Mouse (Mus musculus): ENCODE data around the gene Tinagl1. TPM values are rescaled to one million over a fixed set of nuclear protein-coding genes. Genes with fewer than 3 reads are reported as not detected.
A peak's percentile ranks its signal among the peaks of the same experiment; 100 is the strongest.

The Tinagl1 gene
- polyA plus RNA-seq, 1 experiment from 2014 or later = 26.1 TPM

- 84% methylated on average over 13 of the region's 13 CpGs for WGBS
- H3K9ac ChIP-seq (ENCODE audit: low read depth, low read length) = no peak overlapping the region
- no peak overlapping the region for H3K4me2 ChIP-seq (replicated peaks; ENCODE audit: low read depth, low read length)
- H3K36me3 ChIP-seq (ENCODE audit: control insufficient read depth, insufficient read depth, low read length) = no peaks in the 10 kb centered on the region
- H3K4me3 ChIP-seq (ENCODE audit: low read length) = no peak overlapping the region
- no peak overlapping the region for H3K27ac ChIP-seq (ENCODE audit: low read depth, low read length)
- H3K9me3 ChIP-seq (ENCODE audit: control insufficient read depth, low read length) = no peaks in the 10 kb centered on the region
- ATAC-seq (ENCODE audit: low FRiP score, low TSS enrichment) = peak; percentile 16; the same call in 1 of the 2 replicates
- H3K4me1 ChIP-seq (ENCODE audit: control insufficient read depth, insufficient read depth, low read length) = no peaks in the 10 kb centered on the region
- H3K27me3 ChIP-seq (ENCODE audit: control insufficient read depth, insufficient read depth, low read length) = no peaks in the 10 kb centered on the region
Measured at GRCm38 (mm10) chr4:130183023-130183422, 8.1 kb upstream of the Tinagl1 start.

GRCm38 (mm10) chr4:130181886-130182285, 7.0 kb upstream of the Tinagl1 start:
- H3K4me3 ChIP-seq (ENCODE audit: low read length) = no peak overlapping the region
- no peaks in the 10 kb centered on the region for H3K36me3 ChIP-seq (ENCODE audit: control insufficient read depth, insufficient read depth, low read length)
- no peak for ATAC-seq (ENCODE audit: low FRiP score, low TSS enrichment)
- H3K27ac ChIP-seq (ENCODE audit: low read depth, low read length) = no peak overlapping the region
- 63% methylated on average over 4 of the region's 4 CpGs for WGBS
- H3K4me2 ChIP-seq (replicated peaks; ENCODE audit: low read depth, low read length) = no peak overlapping the region
- peaks cover 9% of the 10 kb centered on the region; the same call in 1 of the 2 replicates for H3K4me1 ChIP-seq (ENCODE audit: control insufficient read depth, insufficient read depth, low read length)
- no peak overlapping the region for H3K9ac ChIP-seq (ENCODE audit: low read depth, low read length)
- no peaks in the 10 kb centered on the region for H3K27me3 ChIP-seq (ENCODE audit: control insufficient read depth, insufficient read depth, low read length)
- no peaks in the 10 kb centered on the region for H3K9me3 ChIP-seq (ENCODE audit: control insufficient read depth, low read length)

- Histone ChIP-seq H3K4me2 (replicated peaks; ENCODE audit: low read depth, low read length) (no peak overlapping the region), H3K27ac (ENCODE audit: low read depth, low read length) (no peak overlapping the region), H3K36me3 (ENCODE audit: control insufficient read depth, insufficient read depth, low read length) (no peaks in the 10 kb centered on the region), H3K27me3 (ENCODE audit: control insufficient read depth, insufficient read depth, low read length) (no peaks in the 10 kb centered on the region), H3K4me1 (ENCODE audit: control insufficient read depth, insufficient read depth, low read length) (peaks cover 11% of the 10 kb centered on the region; the same call in 1 of the 2 replicates), H3K9me3 (ENCODE audit: control insufficient read depth, low read length) (no peaks in the 10 kb centered on the region), H3K4me3 (ENCODE audit: low read length) (no peak overlapping the region), H3K9ac (ENCODE audit: low read depth, low read length) (no peak overlapping the region)
- ATAC-seq (ENCODE audit: low FRiP score, low TSS enrichment) = no peak
- WGBS = 55% methylated on average over 7 of the region's 7 CpGs
Measured at GRCm38 (mm10) chr4:130180909-130181602, 6.1 kb upstream of the Tinagl1 start.

GRCm38 (mm10) chr4:130179876-130180275, 5.0 kb upstream of the Tinagl1 start:
- no peak overlapping the region for H3K9ac ChIP-seq (ENCODE audit: low read depth, low read length)
- H3K27ac ChIP-seq (ENCODE audit: low read depth, low read length) = no peak overlapping the region
- peaks cover 19% of the 10 kb centered on the region for H3K4me1 ChIP-seq (ENCODE audit: control insufficient read depth, insufficient read depth, low read length)
- H3K4me3 ChIP-seq (ENCODE audit: low read length) = no peak overlapping the region
- 81% methylated on average over 3 of the region's 3 CpGs for WGBS
- no peaks in the 10 kb centered on the region for H3K9me3 ChIP-seq (ENCODE audit: control insufficient read depth, low read length)
- H3K4me2 ChIP-seq (replicated peaks; ENCODE audit: low read depth, low read length) = no peak overlapping the region
- no peak for ATAC-seq (ENCODE audit: low FRiP score, low TSS enrichment)
- no peaks in the 10 kb centered on the region for H3K36me3 ChIP-seq (ENCODE audit: control insufficient read depth, insufficient read depth, low read length)
- H3K27me3 ChIP-seq (ENCODE audit: control insufficient read depth, insufficient read depth, low read length) = peaks cover 3% of the 10 kb centered on the region; the same call in 1 of the 2 replicates

GRCm38 (mm10) chr4:130177536-130177935, 2.6 kb upstream of the Tinagl1 start:
- H3K4me1 ChIP-seq (ENCODE audit: control insufficient read depth, insufficient read depth, low read length) = peaks cover 34% of the 10 kb centered on the region
- 59% methylated on average over 7 of the region's 7 CpGs for WGBS
- no peak for ATAC-seq (ENCODE audit: low FRiP score, low TSS enrichment)
- no peak overlapping the region for H3K4me2 ChIP-seq (replicated peaks; ENCODE audit: low read depth, low read length)
- H3K9ac ChIP-seq (ENCODE audit: low read depth, low read length) = no peak overlapping the region
- peaks cover 12% of the 10 kb centered on the region for H3K27me3 ChIP-seq (ENCODE audit: control insufficient read depth, insufficient read depth, low read length)
- H3K36me3 ChIP-seq (ENCODE audit: control insufficient read depth, insufficient read depth, low read length) = no peaks in the 10 kb centered on the region
- no peak overlapping the region for H3K4me3 ChIP-seq (ENCODE audit: low read length)
- H3K27ac ChIP-seq (ENCODE audit: low read depth, low read length) = peak overlapping the region; percentile 19; the same call in 1 of the 2 replicates
- no peaks in the 10 kb centered on the region for H3K9me3 ChIP-seq (ENCODE audit: control insufficient read depth, low read length)

GRCm38 (mm10) chr4:130177087-130177486, 2.2 kb upstream of the Tinagl1 start:
- no peak overlapping the region for H3K4me3 ChIP-seq (ENCODE audit: low read length)
- no peak overlapping the region for H3K4me2 ChIP-seq (replicated peaks; ENCODE audit: low read depth, low read length)
- peaks cover 12% of the 10 kb centered on the region for H3K27me3 ChIP-seq (ENCODE audit: control insufficient read depth, insufficient read depth, low read length)
- no peaks in the 10 kb centered on the region for H3K36me3 ChIP-seq (ENCODE audit: control insufficient read depth, insufficient read depth, low read length)
- peaks cover 39% of the 10 kb centered on the region for H3K4me1 ChIP-seq (ENCODE audit: control insufficient read depth, insufficient read depth, low read length)
- 72% methylated on average over 4 of the region's 4 CpGs for WGBS
- H3K27ac ChIP-seq (ENCODE audit: low read depth, low read length) = peak overlapping the region; percentile 19; the same call in 1 of the 2 replicates
- no peak overlapping the region for H3K9ac ChIP-seq (ENCODE audit: low read depth, low read length)
- no peak for ATAC-seq (ENCODE audit: low FRiP score, low TSS enrichment)
- no peaks in the 10 kb centered on the region for H3K9me3 ChIP-seq (ENCODE audit: control insufficient read depth, low read length)

- peaks cover 44% of the 10 kb centered on the region for H3K4me1 ChIP-seq (ENCODE audit: control insufficient read depth, insufficient read depth, low read length)
- ATAC-seq (ENCODE audit: low FRiP score, low TSS enrichment) = no peak
- H3K4me2 ChIP-seq (replicated peaks; ENCODE audit: low read depth, low read length) = no peak overlapping the region
- peaks cover 12% of the 10 kb centered on the region for H3K27me3 ChIP-seq (ENCODE audit: control insufficient read depth, insufficient read depth, low read length)
- no peak overlapping the region for H3K27ac ChIP-seq (ENCODE audit: low read depth, low read length)
- H3K9ac ChIP-seq (ENCODE audit: low read depth, low read length) = no peak overlapping the region
- no peaks in the 10 kb centered on the region for H3K36me3 ChIP-seq (ENCODE audit: control insufficient read depth, insufficient read depth, low read length)
- no peaks in the 10 kb centered on the region for H3K9me3 ChIP-seq (ENCODE audit: control insufficient read depth, low read length)
- WGBS = 81% methylated on average over 5 of the region's 5 CpGs
- no peak overlapping the region for H3K4me3 ChIP-seq (ENCODE audit: low read length)
Measured at GRCm38 (mm10) chr4:130176156-130176720, 1.3 kb upstream of the Tinagl1 start.

- ATAC-seq (ENCODE audit: low FRiP score, low TSS enrichment) = peak; percentile 48
- H3K9me3 ChIP-seq (ENCODE audit: control insufficient read depth, low read length) = no peaks in the 10 kb centered on the region
- peak overlapping the region; percentile 59; the same call in 1 of the 2 replicates for H3K27ac ChIP-seq (ENCODE audit: low read depth, low read length)
- H3K36me3 ChIP-seq (ENCODE audit: control insufficient read depth, insufficient read depth, low read length) = no peaks in the 10 kb centered on the region
- peak overlapping the region; percentile 28; the same call in 1 of the 2 replicates for H3K9ac ChIP-seq (ENCODE audit: low read depth, low read length)
- WGBS = 2% methylated on average over 25 of the region's 25 CpGs
- H3K4me1 ChIP-seq (ENCODE audit: control insufficient read depth, insufficient read depth, low read length) = peaks cover 44% of the 10 kb centered on the region
- peaks cover 12% of the 10 kb centered on the region for H3K27me3 ChIP-seq (ENCODE audit: control insufficient read depth, insufficient read depth, low read length)
- peak overlapping the region; percentile 51 for H3K4me2 ChIP-seq (replicated peaks; ENCODE audit: low read depth, low read length)
- peak overlapping the region; percentile 31 for H3K4me3 ChIP-seq (ENCODE audit: low read length)
Measured at GRCm38 (mm10) chr4:130174335-130175031, 439 bp downstream of the Tinagl1 start.

- 0 out of 2 replicates have a peak overlapping the region, but pooled peaks have one; percentile 28 for H3K9ac ChIP-seq (ENCODE audit: low read depth, low read length)
- WGBS = 33% methylated on average over 19 of the region's 19 CpGs
Measured at GRCm38 (mm10) chr4:130173911-130174311, 1.0 kb downstream of the Tinagl1 start.

More at GRCm38 (mm10) chr4:130173911-130174311, 1.0 kb downstream of the Tinagl1 start:
- Histone ChIP-seq H3K9me3 (ENCODE audit: control insufficient read depth, low read length) (no peaks in the 10 kb centered on the region), H3K4me3 (ENCODE audit: low read length) (peak overlapping the region; percentile 31), H3K36me3 (ENCODE audit: control insufficient read depth, insufficient read depth, low read length) (no peaks in the 10 kb centered on the region), H3K27me3 (ENCODE audit: control insufficient read depth, insufficient read depth, low read length) (peaks cover 12% of the 10 kb centered on the region), H3K4me2 (replicated peaks; ENCODE audit: low read depth, low read length) (peak overlapping the region; percentile 51), H3K27ac (ENCODE audit: low read depth, low read length) (no peak overlapping the region), H3K4me1 (ENCODE audit: control insufficient read depth, insufficient read depth, low read length) (peaks cover 50% of the 10 kb centered on the region)
- no peak for ATAC-seq (ENCODE audit: low FRiP score, low TSS enrichment)
